Mouse (Mus musculus) heart, postnatal 10 days (tissue): Measurements from ENCODE around the gene Rabgap1l. TPM values are rescaled to one million over a fixed set of nuclear protein-coding genes. Genes with fewer than 3 reads are reported as not detected.
"Not testable (repeated sequence)": the region's sequence is repeated elsewhere in the genome, so short reads cannot be mapped to it uniquely, and the experiment has no call there.

Source experiments
- DNase-seq, 2 experiments: peaks; one replicate each; pipeline ENCODE4 v3.0.0; 2021
- intact Hi-C: fragments of 180-260 bp; cut with DNase I; formaldehyde crosslinking; loops from one replicate; pipeline ENCODE4 v1.15.1; 2025
- total RNA-seq, 2 experiments: library from RNA; stranded (reverse); gene quantifications; 2 replicates each; pipeline ENCODE4 v1.2.3; 2021

Rabgap1l gene
- total RNA-seq, 2 experiments from 2014 or later: 89.0 to 92.4 TPM

GRCm38 (mm10) chr1:160302268-160302667 is 490.7 kb downstream of the Rabgap1l start:
- DNase-seq: no peak
- intact Hi-C loops: no loop called here

- no peak for DNase-seq
- intact Hi-C loops: no loop called here
Observed at GRCm38 (mm10) chr1:160301156-160301555, 491.9 kb downstream of the Rabgap1l start.

GRCm38 (mm10) chr1:160300704-160301103 is 492.3 kb downstream of the Rabgap1l start:
- intact Hi-C loops: no loop called here
- DNase-seq: no peak

GRCm38 (mm10) chr1:160299979-160300378 is 493.0 kb downstream of the Rabgap1l start:
- DNase-seq: no peak
- intact Hi-C loops: no loop called here

GRCm38 (mm10) chr1:160298893-160299292 is 494.1 kb downstream of the Rabgap1l start:
- no peak for DNase-seq
- intact Hi-C loops: no loop called here

GRCm38 (mm10) chr1:160297701-160298100 is 495.3 kb downstream of the Rabgap1l start:
- intact Hi-C loops: no loop called here

GRCm38 (mm10) chr1:160295323-160295722 is 497.7 kb downstream of the Rabgap1l start:
- intact Hi-C loops: no loop called here

More at GRCm38 (mm10) chr1:160297701-160298100, 495.3 kb downstream of the Rabgap1l start:
- no peak for DNase-seq

GRCm38 (mm10) chr1:160293488-160293887 is 499.5 kb downstream of the Rabgap1l start:
- DNase-seq: no peak
- intact Hi-C loops: no loop called here

More at GRCm38 (mm10) chr1:160295323-160295722, 497.7 kb downstream of the Rabgap1l start:
- no peak for DNase-seq

GRCm38 (mm10) chr1:160292058-160292457 is 501.0 kb downstream of the Rabgap1l start:
- intact Hi-C loops: no loop called here
- DNase-seq: no peak

- intact Hi-C loops: no loop called here
- no peak for DNase-seq
Observed at GRCm38 (mm10) chr1:160290242-160290641, 502.8 kb downstream of the Rabgap1l start.

- intact Hi-C loops: no loop called here
- no peak for DNase-seq
Observed at GRCm38 (mm10) chr1:160287058-160287645, 505.9 kb downstream of the Rabgap1l start.

GRCm38 (mm10) chr1:160286400-160287057 is 506.5 kb downstream of the Rabgap1l start:
- intact Hi-C loops: no loop called here

GRCm38 (mm10) chr1:160284241-160284640 is 508.8 kb downstream of the Rabgap1l start:
- intact Hi-C loops: no loop called here
- DNase-seq: no peak

More at GRCm38 (mm10) chr1:160286400-160287057, 506.5 kb downstream of the Rabgap1l start:
- no peak for DNase-seq

GRCm38 (mm10) chr1:160282166-160282874 is 510.7 kb downstream of the Rabgap1l start:
- intact Hi-C loops, DNase-seq: not testable (repeated sequence)

GRCm38 (mm10) chr1:160281337-160282084 is 511.5 kb downstream of the Rabgap1l start:
- intact Hi-C loops: no loop called here
- no peak for DNase-seq

- peak; percentile 32 to 39 for DNase-seq
- intact Hi-C loops: no loop called here
Observed at GRCm38 (mm10) chr1:160280603-160281002, 512.4 kb downstream of the Rabgap1l start.

- DNase-seq: no peak
- intact Hi-C loops: no loop called here
Observed at GRCm38 (mm10) chr1:160277940-160278682, 514.9 kb downstream of the Rabgap1l start.

- no peak for DNase-seq
- intact Hi-C loops: no loop called here
Observed at GRCm38 (mm10) chr1:160275248-160275647, 517.8 kb downstream of the Rabgap1l start.

GRCm38 (mm10) chr1:160273133-160273743 is 519.8 kb downstream of the Rabgap1l start:
- DNase-seq: no peak
- intact Hi-C loops: no loop called here
